Mouse (Mus musculus) megakaryocyte, embryonic 14.5 days (primary cell): ENCODE data around the gene Ampd2. TPM values are rescaled to one million over a fixed set of nuclear protein-coding genes. Genes with fewer than 3 reads are reported as not detected.

ENCODE experiments used
- H3K27me3 ChIP-seq: replicated peaks from 2 replicates; pipeline ENCODE3; 2012; ENCODE audit warnings: inconsistent platforms
- H3K36me3 ChIP-seq: replicated peaks from 2 replicates; pipeline ENCODE3; 2012; ENCODE audit warnings: low read length, inconsistent platforms, mixed read lengths
- H3K4me1 ChIP-seq: 2 replicates; pipeline ENCODE4 v1.6.1; 2012; ENCODE audit warnings: inconsistent platforms
- H3K4me3 ChIP-seq: replicated peaks from 2 replicates; pipeline ENCODE3; 2012; ENCODE audit warnings: moderate library complexity, mild to moderate bottlenecking, inconsistent platforms
- H3K9me3 ChIP-seq: 2 replicates; pipeline ENCODE4 v1.6.1; 2012; ENCODE audit warnings: inconsistent platforms
- FLI1 ChIP-seq: IDR thresholded peaks from 2 replicates; pipeline ENCODE4 v1.6.1; 2012; ENCODE audit warnings: low read length, inconsistent platforms, mixed read lengths
- GATA1 ChIP-seq: IDR thresholded peaks from 3 replicates; pipeline ENCODE4 v1.6.1; 2012; ENCODE audit warnings: mixed read lengths, low read length, inconsistent platforms, borderline replicate concordance
- polyA plus RNA-seq: library from polyadenylated mRNA; stranded (reverse); fragments of >175 nt; gene quantifications from 2 replicates; pipeline ENCODE4 v1.2.3, GENCODE M21; 2012; ENCODE audit warnings: low replicate concordance; ENCODE audit not compliant: insufficient read depth

Gene Ampd2
- polyA plus RNA-seq, 1 experiment: 101 TPM

GRCm38 (mm10) chr3:108117465-108117864, 31.0 kb upstream of the Ampd2 start:
- peaks cover 18% of the 10 kb centered on the region for H3K4me1 ChIP-seq
- H3K27me3 ChIP-seq: no peaks in the 10 kb centered on the region
- H3K9me3 ChIP-seq: no peaks in the 10 kb centered on the region
- TF ChIP-seq GATA1 (no peak), FLI1 (no peak)
- peaks cover 88% of the 10 kb centered on the region for H3K36me3 ChIP-seq
- H3K4me3 ChIP-seq: no peak overlapping the region

GRCm38 (mm10) chr3:108113591-108114289, 27.3 kb upstream of the Ampd2 start:
- TF ChIP-seq FLI1 (no peak), GATA1 (no peak)
- Histone ChIP-seq H3K27me3 (no peaks in the 10 kb centered on the region), H3K9me3 (no peaks in the 10 kb centered on the region), H3K4me1 (peaks cover 12% of the 10 kb centered on the region), H3K36me3 (peaks cover 96% of the 10 kb centered on the region), H3K4me3 (no peak overlapping the region)

GRCm38 (mm10) chr3:108112666-108113065, 26.2 kb upstream of the Ampd2 start:
- H3K4me3 ChIP-seq: no peak overlapping the region
- H3K4me1 ChIP-seq: peaks cover 9% of the 10 kb centered on the region
- TF ChIP-seq GATA1: no peak
- TF ChIP-seq FLI1: no peak
- no peaks in the 10 kb centered on the region for H3K9me3 ChIP-seq
- H3K27me3 ChIP-seq: no peaks in the 10 kb centered on the region
- H3K36me3 ChIP-seq: peaks cover 96% of the 10 kb centered on the region

GRCm38 (mm10) chr3:108112246-108112645, 25.8 kb upstream of the Ampd2 start:
- H3K36me3 ChIP-seq: peaks cover 96% of the 10 kb centered on the region
- no peaks in the 10 kb centered on the region for H3K27me3 ChIP-seq
- TF ChIP-seq GATA1 (no peak), FLI1 (no peak)
- peaks cover 6% of the 10 kb centered on the region for H3K4me1 ChIP-seq
- no peaks in the 10 kb centered on the region for H3K9me3 ChIP-seq
- H3K4me3 ChIP-seq: no peak overlapping the region

GRCm38 (mm10) chr3:108111320-108111719, 24.9 kb upstream of the Ampd2 start:
- Histone ChIP-seq H3K27me3 (no peaks in the 10 kb centered on the region), H3K9me3 (no peaks in the 10 kb centered on the region), H3K36me3 (peaks cover 96% of the 10 kb centered on the region), H3K4me1 (0 out of 2 replicates have a peak, but pooled peaks cover 5% of the 10 kb centered on the region), H3K4me3 (no peak overlapping the region)
- no peak for TF ChIP-seq GATA1

- peaks cover 68% of the 10 kb centered on the region for H3K36me3 ChIP-seq
- no peak overlapping the region for H3K4me3 ChIP-seq
- H3K27me3 ChIP-seq: no peaks in the 10 kb centered on the region
- no peaks in the 10 kb centered on the region for H3K9me3 ChIP-seq
- TF ChIP-seq GATA1 (no peak), FLI1 (no peak)
- H3K4me1 ChIP-seq: peaks cover 25% of the 10 kb centered on the region
Measured at GRCm38 (mm10) chr3:108105281-108105680, 18.8 kb upstream of the Ampd2 start.

GRCm38 (mm10) chr3:108102075-108102474, 15.6 kb upstream of the Ampd2 start:
- peaks cover 44% of the 10 kb centered on the region for H3K4me1 ChIP-seq

GRCm38 (mm10) chr3:108101594-108101993, 15.1 kb upstream of the Ampd2 start:
- Histone ChIP-seq H3K36me3 (peaks cover 36% of the 10 kb centered on the region), H3K4me3 (no peak overlapping the region), H3K27me3 (no peaks in the 10 kb centered on the region), H3K9me3 (no peaks in the 10 kb centered on the region), H3K4me1 (peaks cover 49% of the 10 kb centered on the region)
- TF ChIP-seq FLI1 (no peak), GATA1 (no peak)

More at GRCm38 (mm10) chr3:108102075-108102474, 15.6 kb upstream of the Ampd2 start:
- Histone ChIP-seq H3K36me3 (peaks cover 41% of the 10 kb centered on the region), H3K4me3 (no peak overlapping the region), H3K9me3 (no peaks in the 10 kb centered on the region), H3K27me3 (no peaks in the 10 kb centered on the region)
- TF ChIP-seq FLI1: no peak
- no peak for TF ChIP-seq GATA1

GRCm38 (mm10) chr3:108098316-108098715, 11.9 kb upstream of the Ampd2 start:
- Histone ChIP-seq H3K4me3 (no peak overlapping the region), H3K9me3 (no peaks in the 10 kb centered on the region), H3K36me3 (peaks cover 11% of the 10 kb centered on the region), H3K27me3 (no peaks in the 10 kb centered on the region), H3K4me1 (peaks cover 75% of the 10 kb centered on the region)
- TF ChIP-seq GATA1: no peak
- no peak for TF ChIP-seq FLI1

GRCm38 (mm10) chr3:108097656-108098055, 11.2 kb upstream of the Ampd2 start:
- TF ChIP-seq FLI1 (no peak), GATA1 (no peak)
- H3K9me3 ChIP-seq: no peaks in the 10 kb centered on the region
- peaks cover 10% of the 10 kb centered on the region for H3K36me3 ChIP-seq
- no peak overlapping the region for H3K4me3 ChIP-seq
- peaks cover 80% of the 10 kb centered on the region for H3K4me1 ChIP-seq
- H3K27me3 ChIP-seq: no peaks in the 10 kb centered on the region

GRCm38 (mm10) chr3:108096726-108097125, 10.3 kb upstream of the Ampd2 start:
- no peak for TF ChIP-seq FLI1
- TF ChIP-seq GATA1: no peak
- peaks cover 78% of the 10 kb centered on the region for H3K4me1 ChIP-seq

More at GRCm38 (mm10) chr3:108096726-108097125, 10.3 kb upstream of the Ampd2 start:
- Histone ChIP-seq H3K4me3 (peak overlapping the region; percentile 65), H3K27me3 (peaks cover 3% of the 10 kb centered on the region), H3K36me3 (peaks cover 3% of the 10 kb centered on the region), H3K9me3 (no peaks in the 10 kb centered on the region)
